Mouse (Mus musculus) E14TG2a.4 (cell line): ENCODE results near the gene Gm5431.

ENCODE experiments used
- CTCF ChIP-seq: conservative IDR thresholded peaks from 2 replicates; pipeline ENCODE4 v1.5.1; 2014; ENCODE audit warnings: low read length
- POU5F1 ChIP-seq: IDR thresholded peaks from 2 replicates; pipeline ENCODE4 v1.6.1; 2014; ENCODE audit warnings: low read length, borderline replicate concordance

DNA sequence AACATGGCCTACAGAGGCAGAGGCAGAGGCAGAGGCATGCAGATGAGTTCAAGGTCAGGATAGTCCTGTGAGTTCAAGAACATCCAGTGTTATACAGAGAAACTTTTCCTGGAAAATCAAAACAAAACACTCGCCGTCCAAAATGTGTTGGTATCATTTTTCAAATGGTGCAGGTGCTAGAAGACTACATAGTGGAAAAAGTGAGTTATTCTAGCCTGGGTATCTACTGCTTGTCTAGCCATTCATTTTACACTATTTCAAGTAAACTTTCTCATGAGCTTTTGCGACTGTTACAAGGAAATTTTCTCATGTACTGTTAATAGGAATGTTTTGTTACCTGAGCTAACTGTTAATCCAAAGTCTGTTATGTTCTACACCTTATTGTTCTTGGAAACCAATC, 16.4 kb upstream of the Gm5431 start:
- TF ChIP-seq CTCF (no peak), POU5F1 (no peak)
